Mouse (Mus musculus): Measurements from ENCODE around the gene Crb1. TPM values are rescaled to one million over a fixed set of nuclear protein-coding genes. Genes with fewer than 3 reads are reported as not detected.

Crb1 gene
- total RNA-seq, 1 experiment from 2014 or later = not detected

DNA sequence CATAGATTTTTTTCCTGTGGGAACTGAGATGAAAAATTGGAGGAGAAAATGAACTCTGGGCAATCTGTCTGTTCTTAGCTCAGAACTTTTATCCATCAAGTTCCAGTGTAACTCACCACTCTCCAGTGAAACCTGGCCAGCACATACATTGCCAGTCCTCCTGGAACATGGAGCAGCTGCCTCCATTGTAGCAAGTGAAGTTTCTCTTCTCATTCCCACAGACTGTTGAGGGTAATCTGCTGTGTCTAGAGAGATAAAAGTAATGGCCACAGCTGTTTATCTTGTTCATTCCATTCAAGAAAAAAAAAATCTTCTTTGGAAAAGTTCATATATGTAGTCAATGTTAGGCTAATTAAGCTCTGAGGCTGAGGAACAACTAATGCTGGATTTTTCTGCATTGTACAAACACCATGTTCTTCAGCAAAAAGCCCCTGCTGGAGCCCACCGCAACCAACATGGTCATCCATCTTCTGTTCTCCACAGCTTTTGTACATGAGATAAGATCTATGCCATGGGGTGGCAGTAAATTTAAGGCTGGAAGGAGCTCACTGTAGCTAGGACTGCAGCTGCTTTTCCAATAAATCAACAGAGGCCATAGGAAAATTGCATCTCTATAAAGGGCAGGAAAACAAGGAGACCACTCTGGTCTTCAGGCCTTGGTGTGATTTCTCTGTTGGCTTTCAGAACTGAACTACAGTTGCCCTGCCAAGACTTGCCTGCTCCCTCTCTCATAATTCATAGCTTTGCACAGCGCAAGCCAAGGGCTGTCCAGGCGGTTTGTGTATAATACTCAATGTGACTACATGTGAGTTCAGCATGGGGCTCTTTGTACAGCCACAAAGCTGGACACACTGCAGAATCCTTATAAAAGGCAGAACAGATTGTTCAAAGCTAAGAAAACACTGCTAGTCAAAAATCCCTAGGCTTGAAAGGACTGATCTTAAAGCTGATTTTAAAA is 142.0 kb downstream of the Crb1 start:
- ATAC-seq (replicated peaks; ENCODE audit: low read depth, poor library complexity, severe bottlenecking) = no peak

DNA sequence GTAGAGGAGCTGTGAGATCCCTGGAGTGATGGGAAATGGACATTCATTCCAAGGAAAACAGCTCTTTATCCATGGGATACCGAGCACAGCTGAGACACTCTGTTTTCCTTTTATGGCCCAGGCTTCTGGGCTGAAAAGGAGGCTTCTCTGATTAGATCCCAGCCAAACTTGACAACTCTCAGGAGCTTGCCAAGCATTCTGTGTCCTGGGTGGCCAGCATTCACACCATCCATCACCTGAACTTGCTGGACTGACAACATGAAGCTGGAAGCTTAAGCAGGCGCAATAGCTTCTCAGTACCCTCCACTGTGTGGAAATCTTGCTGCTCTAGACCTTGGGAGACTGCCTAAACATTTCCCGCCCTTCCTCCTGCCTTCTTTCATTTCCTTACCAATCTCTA is 144.3 kb downstream of the Crb1 start:
- no peak for ATAC-seq (replicated peaks; ENCODE audit: low read depth, poor library complexity, severe bottlenecking)

DNA sequence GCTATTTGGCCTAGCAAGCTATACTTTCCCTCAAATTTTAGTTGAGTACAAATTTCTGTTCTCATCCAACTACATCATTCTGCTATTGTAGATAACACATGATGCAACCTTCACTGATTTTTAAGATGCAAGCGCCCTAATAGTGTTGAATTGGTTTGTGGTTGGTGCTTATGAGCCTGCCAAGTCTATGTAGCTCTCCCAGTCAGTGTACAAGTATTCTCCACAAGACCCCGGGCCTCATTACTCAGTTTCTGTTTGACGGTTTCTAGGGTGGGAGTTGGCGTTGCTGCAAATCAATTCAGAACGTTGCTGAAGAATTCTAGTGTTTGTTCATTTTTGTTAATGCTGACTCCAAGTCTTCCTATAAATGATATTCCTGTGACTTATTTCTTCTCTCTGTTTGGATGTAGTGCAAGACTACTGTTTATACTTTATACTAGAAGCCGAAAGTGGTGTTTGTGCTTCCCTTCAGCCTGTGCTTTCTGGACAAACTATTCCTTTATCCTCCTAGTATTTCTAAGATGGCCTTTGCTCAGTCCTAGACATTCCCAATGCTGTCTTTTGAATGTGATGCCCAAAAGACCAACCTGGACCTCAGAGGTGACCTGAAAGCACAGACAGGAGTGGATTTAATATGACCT is 152.5 kb downstream of the Crb1 start:
- no peak for ATAC-seq (replicated peaks; ENCODE audit: low read depth, poor library complexity, severe bottlenecking)

- no peak for ATAC-seq (replicated peaks; ENCODE audit: low read depth, poor library complexity, severe bottlenecking)
Observed at GRCm38 (mm10) chr1:139223804-139224203, 153.1 kb downstream of the Crb1 start.

- no peak for ATAC-seq (replicated peaks; ENCODE audit: low read depth, poor library complexity, severe bottlenecking)
Observed at GRCm38 (mm10) chr1:139215311-139215710, 161.6 kb downstream of the Crb1 start.

DNA sequence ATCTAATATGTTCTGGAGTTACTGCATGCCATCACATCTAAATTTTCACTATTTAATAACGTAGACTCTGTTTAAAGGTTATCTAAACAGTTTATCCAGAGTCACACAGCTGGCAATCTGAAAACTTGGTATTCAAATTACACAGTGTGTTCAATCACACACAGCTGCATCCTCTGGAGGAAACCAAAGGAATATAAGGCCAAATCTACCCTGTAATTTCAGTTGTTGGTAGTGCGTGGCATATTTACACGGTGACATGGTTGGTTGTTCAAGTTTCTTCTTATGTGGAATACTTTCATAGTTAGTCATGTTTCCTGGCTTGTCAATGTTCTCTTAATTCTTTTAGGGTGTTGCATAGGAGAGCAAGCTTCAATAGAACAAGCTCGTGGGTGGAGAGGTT is 166.4 kb downstream of the Crb1 start:
- ATAC-seq (replicated peaks; ENCODE audit: low read depth, poor library complexity, severe bottlenecking) = no peak

DNA sequence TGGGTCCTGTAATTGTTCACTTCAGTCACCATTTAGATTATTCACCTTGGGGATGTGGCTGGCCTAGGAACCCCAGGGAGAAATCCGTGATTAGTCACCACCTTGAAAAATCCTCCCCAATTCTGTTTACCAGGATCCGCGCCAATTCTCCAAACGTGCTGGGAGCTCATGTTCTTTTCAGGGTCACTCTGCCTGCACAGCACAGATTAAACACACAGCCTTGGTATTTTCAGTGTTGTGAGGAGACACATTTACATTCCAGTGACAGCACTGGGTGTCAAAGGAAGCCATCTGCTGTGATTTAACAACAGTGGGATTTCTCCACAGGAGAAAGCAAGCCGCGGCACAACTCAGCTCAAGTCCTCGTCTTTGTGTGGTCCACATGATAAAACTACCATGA is 167.1 kb downstream of the Crb1 start:
- ATAC-seq (replicated peaks; ENCODE audit: low read depth, poor library complexity, severe bottlenecking) = no peak

- no peak for ATAC-seq (replicated peaks; ENCODE audit: low read depth, poor library complexity, severe bottlenecking)
Observed at GRCm38 (mm10) chr1:139206259-139206658, 170.6 kb downstream of the Crb1 start.

DNA sequence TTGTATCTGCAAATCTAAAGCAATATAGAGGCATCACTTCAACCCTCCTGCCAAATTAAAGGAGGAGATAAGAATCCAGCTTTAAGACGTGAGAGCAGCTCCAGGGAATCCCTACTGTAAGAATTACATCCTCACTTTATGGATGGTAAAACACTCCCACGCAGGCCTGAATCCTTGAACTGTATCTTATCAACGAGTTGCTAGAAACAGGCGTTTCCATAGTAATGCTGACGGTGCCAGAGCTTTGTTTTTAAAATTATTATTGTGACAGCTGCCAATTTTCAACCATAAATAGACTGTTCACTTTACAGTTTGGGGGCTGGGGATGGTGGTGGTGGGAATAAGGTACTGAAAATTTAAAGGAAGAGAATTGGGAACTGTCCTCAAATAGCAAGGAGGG is 173.9 kb downstream of the Crb1 start:
- no peak for ATAC-seq (replicated peaks; ENCODE audit: low read depth, poor library complexity, severe bottlenecking)

DNA sequence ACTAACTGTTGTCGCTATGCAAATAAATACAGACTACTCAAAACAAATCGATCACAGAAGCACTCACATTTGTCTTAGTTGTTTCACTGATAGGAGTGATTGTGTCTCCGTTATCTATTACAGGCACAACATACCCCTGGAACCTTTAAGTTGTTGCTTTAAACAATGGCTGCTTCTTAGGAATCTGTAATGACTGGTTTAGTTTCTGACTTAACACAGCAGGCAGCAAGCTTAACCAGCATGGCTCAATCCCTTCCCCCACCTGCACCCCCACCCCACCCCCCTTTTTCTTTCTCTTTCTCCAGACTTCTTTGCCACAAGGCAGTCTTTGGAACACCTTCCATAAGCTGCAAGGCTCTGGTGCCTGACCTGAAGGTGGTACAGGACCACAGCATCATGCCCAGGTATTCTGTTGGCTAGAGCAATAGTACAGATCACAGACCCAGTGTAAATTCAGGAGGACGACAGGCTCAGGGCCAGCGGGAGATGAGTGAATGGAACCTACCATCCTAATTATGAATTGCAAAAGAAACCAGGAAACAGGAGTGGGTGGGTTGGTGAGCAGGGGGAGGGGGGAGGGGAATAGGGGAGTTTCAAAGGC is 182.4 kb downstream of the Crb1 start:
- ATAC-seq (replicated peaks; ENCODE audit: low read depth, poor library complexity, severe bottlenecking) = no peak

DNA sequence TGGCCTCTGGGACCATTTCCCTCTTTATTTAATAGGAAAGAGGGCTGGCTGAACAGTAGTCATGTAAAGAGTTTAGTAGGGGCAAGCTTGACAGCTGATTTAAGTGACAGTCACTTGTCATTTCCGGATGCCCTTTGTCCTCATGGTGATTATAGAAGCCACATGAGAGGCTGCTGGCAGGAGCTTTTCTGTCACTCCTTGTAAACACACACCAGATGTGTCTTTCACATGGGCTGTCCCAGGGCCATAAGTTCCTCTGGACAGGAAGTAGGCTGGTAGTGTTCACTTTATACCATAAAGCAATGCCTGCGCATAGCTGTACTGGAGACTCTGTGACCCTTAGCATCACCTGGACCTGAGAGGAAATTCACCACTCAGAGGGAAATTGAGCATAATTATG is 182.9 kb downstream of the Crb1 start:
- no peak for ATAC-seq (replicated peaks; ENCODE audit: low read depth, poor library complexity, severe bottlenecking)

GRCm38 (mm10) chr1:139192635-139193034 is 184.3 kb downstream of the Crb1 start:
- no peak for ATAC-seq (replicated peaks; ENCODE audit: low read depth, poor library complexity, severe bottlenecking)

DNA sequence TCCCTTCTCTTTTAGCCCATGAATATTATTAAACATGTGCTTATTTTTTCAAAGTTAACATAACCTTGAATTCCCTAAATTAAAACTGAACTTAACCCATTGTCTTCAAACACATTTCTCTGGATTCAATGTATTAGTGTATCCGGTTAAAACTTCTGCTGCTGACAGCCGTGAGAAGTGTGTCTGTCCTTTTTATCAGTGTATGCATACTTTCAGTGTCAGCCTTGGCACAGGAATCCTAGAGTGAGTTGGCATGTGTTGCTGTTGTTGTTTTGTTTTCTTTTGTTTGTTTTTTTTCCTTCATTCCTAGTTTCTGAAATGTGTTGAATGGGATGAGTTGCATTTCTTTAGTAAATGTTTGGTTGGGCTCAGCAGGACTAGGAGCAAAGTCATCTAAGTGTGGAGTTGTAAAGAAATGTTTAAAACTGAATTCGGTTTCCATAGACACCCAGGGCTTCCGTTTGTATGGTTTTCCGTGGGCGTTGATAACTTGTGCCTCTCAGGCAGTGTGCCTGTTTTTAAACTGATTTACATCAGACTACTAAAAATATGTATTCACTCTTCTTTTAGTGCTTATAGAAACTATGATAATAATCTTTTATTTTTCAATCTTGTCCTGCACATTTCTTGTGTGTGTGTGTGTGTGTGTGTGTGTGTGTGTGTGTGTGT is 196.3 kb downstream of the Crb1 start:
- peak; percentile 64 for ATAC-seq (replicated peaks; ENCODE audit: low read depth, poor library complexity, severe bottlenecking)

DNA sequence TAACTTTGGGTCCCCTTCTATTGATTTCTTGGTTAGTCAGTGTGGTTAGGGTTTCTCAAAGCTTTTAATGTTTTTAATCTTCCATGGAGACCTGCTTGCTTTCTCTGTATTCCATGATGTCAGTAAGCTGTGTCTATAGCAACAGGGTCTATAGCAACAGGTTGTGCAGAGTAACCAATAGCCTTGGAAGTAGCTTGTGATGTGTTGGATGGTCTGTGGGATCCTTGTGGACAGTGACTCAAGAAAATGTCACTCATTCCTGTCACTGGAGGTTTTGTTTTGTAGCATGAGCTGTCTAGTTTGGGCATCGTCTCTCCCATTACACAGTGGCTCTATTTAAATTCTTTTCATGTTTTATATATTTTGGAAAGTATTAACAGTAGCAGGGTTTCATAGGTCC is 197.2 kb downstream of the Crb1 start:
- no peak for ATAC-seq (replicated peaks; ENCODE audit: low read depth, poor library complexity, severe bottlenecking)

GRCm38 (mm10) chr1:139174058-139174832 is 202.7 kb downstream of the Crb1 start:
- no peak for ATAC-seq (replicated peaks; ENCODE audit: low read depth, poor library complexity, severe bottlenecking)

DNA sequence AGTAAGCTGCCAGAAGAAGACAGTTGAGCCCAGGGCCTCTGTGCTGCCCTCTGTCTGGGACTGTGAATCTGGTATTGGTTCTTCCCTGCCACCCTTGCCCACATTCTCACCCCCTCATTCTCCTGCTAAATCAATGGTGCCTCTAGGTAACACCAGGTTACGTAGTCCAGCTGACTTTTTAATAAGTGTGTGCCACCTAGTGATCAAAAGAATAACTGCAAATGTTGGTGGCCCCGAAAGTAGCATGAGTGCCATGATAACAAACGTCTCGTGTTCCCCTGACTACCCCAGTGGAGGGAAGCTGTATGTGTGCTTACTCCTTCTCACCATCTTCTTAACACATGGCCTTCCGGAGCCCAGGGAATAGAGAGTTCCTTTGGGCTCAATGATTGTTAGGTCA is 214.1 kb downstream of the Crb1 start:
- peak; percentile 92 for ATAC-seq (replicated peaks; ENCODE audit: low read depth, poor library complexity, severe bottlenecking)

DNA sequence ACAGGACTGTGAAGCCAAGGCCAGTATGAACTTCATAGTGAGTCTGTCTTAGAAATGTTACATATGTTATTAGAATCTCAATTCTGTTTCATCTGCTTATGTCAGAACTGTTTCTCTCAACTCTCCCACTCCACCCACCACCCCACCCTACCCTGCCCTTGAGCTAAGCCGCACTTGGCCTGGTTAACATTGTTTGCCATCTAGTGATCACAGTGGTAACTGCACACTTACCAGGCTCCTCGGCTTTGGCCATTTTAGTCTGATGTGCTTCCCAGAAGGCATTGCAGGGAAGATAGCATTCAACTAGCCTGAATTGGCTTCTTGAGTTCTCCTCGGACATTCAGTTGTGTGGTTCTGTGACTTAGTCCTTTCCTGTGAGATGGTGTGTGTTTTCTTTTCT is 215.3 kb downstream of the Crb1 start:
- ATAC-seq (replicated peaks; ENCODE audit: low read depth, poor library complexity, severe bottlenecking) = peak; percentile 66

DNA sequence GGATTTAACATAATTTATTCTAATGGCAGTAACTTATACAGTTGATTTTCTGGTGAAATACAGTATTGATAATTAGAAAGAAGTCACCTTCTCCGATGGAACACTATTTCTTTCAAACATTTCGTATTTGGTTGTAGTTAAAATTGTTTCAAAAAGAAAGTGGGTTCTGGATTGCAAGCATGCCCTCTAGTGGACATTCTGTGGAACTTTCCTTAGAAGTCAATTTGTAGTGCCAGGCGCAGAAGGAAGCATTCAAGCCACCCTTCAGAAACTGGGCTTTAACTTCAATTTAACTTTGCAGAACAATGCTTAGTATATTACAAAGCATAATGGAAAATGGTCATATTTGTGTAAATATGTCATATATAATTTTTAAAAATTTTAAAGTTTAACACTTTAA is 220.5 kb downstream of the Crb1 start:
- peak; percentile 62; the same call in 1 of the 2 replicates for ATAC-seq (replicated peaks; ENCODE audit: low read depth, poor library complexity, severe bottlenecking)

DNA sequence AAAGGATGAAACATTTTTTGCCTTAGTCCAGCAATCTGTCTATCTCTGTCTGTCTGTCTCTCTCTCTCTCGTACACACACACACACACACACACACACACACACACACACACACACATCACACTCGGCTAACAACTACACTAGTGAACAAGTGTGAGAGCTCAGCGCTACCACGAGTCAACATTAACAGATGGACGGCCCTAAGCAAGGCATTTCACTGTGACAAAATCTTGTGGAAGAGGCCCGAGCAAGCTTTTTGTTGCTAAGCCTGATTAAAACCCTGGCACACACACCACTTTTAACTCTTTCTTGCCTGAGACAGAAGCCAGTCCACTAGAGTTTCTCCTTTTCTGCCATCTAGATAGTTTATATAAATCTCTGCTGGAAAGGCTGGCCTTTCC is 223.4 kb downstream of the Crb1 start:
- no peak for ATAC-seq (replicated peaks; ENCODE audit: low read depth, poor library complexity, severe bottlenecking)

GRCm38 (mm10) chr1:139153006-139153405 is 223.9 kb downstream of the Crb1 start:
- no peak for ATAC-seq (replicated peaks; ENCODE audit: low read depth, poor library complexity, severe bottlenecking)

All from common myeloid progenitor, adult 5-6 weeks (primary cell).